Comparison of ENCODE assay signal across 8 mouse cellular contexts in genomic region chr8:69974806-69975205, GRCm38 (mm10). TPM values are rescaled to one million over a fixed set of nuclear protein-coding genes. Genes with fewer than 3 reads are reported as not detected.
DNase-seq lines count a peak whose midpoint lies in the region; ATAC-seq and TF ChIP-seq lines count a peak whose summit lies in the region.

No protein-coding gene starts in this region.

- DNase-seq in lung, embryonic 14.5 days: no peak
- no peak for DNase-seq in lung, postnatal 10 days
- DNase-seq in kidney, postnatal 0 days (ENCODE audit: low spot score): peak; percentile 24
- DNase-seq in Muller cell, postnatal 12 days (ENCODE audit: inconsistent ontology term): no peak
- DNase-seq in adrenal gland, postnatal 14 days: no peak

- H3K27me3 ChIP-seq in lung, embryonic 14.5 days (ENCODE audit: insufficient read depth, low read length): no peaks in the 10 kb centered on the region
- H3K27me3 ChIP-seq in kidney, postnatal 0 days (ENCODE audit: insufficient read depth, low read length): no peaks in the 10 kb centered on the region
- H3K27me3 ChIP-seq in neural tube, embryonic 14.5 days (ENCODE audit: control insufficient read depth, insufficient read depth, low read length): no peaks in the 10 kb centered on the region

- no peak for TF ChIP-seq CTCF in lung, embryonic 14.5 days (IDR thresholded peaks at IDR 0.05; ENCODE audit: low read depth)
- TF ChIP-seq CTCF in embryonic fibroblast, embryonic 13.5 days (IDR thresholded peaks at IDR 0.05; ENCODE audit: borderline replicate concordance, insufficient read depth, low read length): no peak
- no peak for TF ChIP-seq CTCF in kidney, postnatal 0 days (IDR thresholded peaks at IDR 0.05; ENCODE audit: low read depth)

- H3K4me1 ChIP-seq in lung, embryonic 14.5 days (ENCODE audit: insufficient read depth): peaks cover 18% of the 10 kb centered on the region; the same call in 1 of the 2 replicates
- peaks cover 13% of the 10 kb centered on the region for H3K4me1 ChIP-seq in embryonic fibroblast, embryonic 13.5 days (ENCODE audit: control insufficient read depth, insufficient read depth, low read length)
- peaks cover 10% of the 10 kb centered on the region; the same call in 1 of the 2 replicates for H3K4me1 ChIP-seq in kidney, postnatal 0 days (replicated peaks; ENCODE audit: insufficient read depth, low read length)
- H3K4me1 ChIP-seq in neural tube, embryonic 14.5 days (ENCODE audit: control insufficient read depth, insufficient read depth, low read length): peaks cover 26% of the 10 kb centered on the region

- H3K27ac ChIP-seq in lung, embryonic 14.5 days (ENCODE audit: low read depth): peak overlapping the region; percentile 89
- peak overlapping the region; percentile 63 for H3K27ac ChIP-seq in embryonic fibroblast, embryonic 13.5 days (ENCODE audit: insufficient read depth, low read length)
- H3K27ac ChIP-seq in kidney, postnatal 0 days: peak overlapping the region; percentile 92
- H3K27ac ChIP-seq in neural tube, embryonic 14.5 days (ENCODE audit: low read depth, low read length): peak overlapping the region; percentile 7; the same call in 1 of the 2 replicates

- H3K4me2 ChIP-seq in lung, embryonic 14.5 days: peak overlapping the region; percentile 89
- H3K4me2 ChIP-seq in kidney, postnatal 0 days (ENCODE audit: low read length): peak overlapping the region; percentile 87
- peak overlapping the region; percentile 83 for H3K4me2 ChIP-seq in neural tube, embryonic 14.5 days (ENCODE audit: low read depth, low read length)

- H3K4me3 ChIP-seq in lung, embryonic 14.5 days (ENCODE audit: low read depth, low read length): peak overlapping the region; percentile 99
- peak overlapping the region; percentile 33 for H3K4me3 ChIP-seq in embryonic fibroblast, embryonic 13.5 days (ENCODE audit: insufficient read depth, low read length)
- peak overlapping the region; percentile 100 for H3K4me3 ChIP-seq in kidney, postnatal 0 days (replicated peaks; ENCODE audit: low read depth, low read length)
- H3K4me3 ChIP-seq in neural tube, embryonic 14.5 days (ENCODE audit: low read depth, low read length): peak overlapping the region; percentile 91

- peak overlapping the region; percentile 95 for H3K9ac ChIP-seq in lung, embryonic 14.5 days
- H3K9ac ChIP-seq in kidney, postnatal 0 days (ENCODE audit: low read depth, low read length): peak overlapping the region; percentile 97
- H3K9ac ChIP-seq in neural tube, embryonic 14.5 days (replicated peaks; ENCODE audit: low read depth, low read length): peak overlapping the region; percentile 71

- no peak for TF ChIP-seq POLR2A in embryonic fibroblast, embryonic 13.5 days (IDR thresholded peaks at IDR 0.05; ENCODE audit: low read depth, low read length)

- 35% methylated on average over 5 of the region's 5 CpGs for WGBS in lung, embryonic 14.5 days
- 25% methylated on average over 5 of the region's 5 CpGs for WGBS in kidney, postnatal 0 days
- 34% methylated on average over 5 of the region's 5 CpGs for WGBS in neural tube, embryonic 14.5 days

- no peaks in the 10 kb centered on the region for H3K36me3 ChIP-seq in lung, embryonic 14.5 days (ENCODE audit: insufficient read depth)
- no peaks in the 10 kb centered on the region for H3K36me3 ChIP-seq in kidney, postnatal 0 days (ENCODE audit: insufficient read depth, low read length)
- H3K36me3 ChIP-seq in neural tube, embryonic 14.5 days (ENCODE audit: control insufficient read depth, insufficient read depth, low read length): no peaks in the 10 kb centered on the region

- no peaks in the 10 kb centered on the region for H3K9me3 ChIP-seq in lung, embryonic 14.5 days (ENCODE audit: low read depth, low read length)
- H3K9me3 ChIP-seq in kidney, postnatal 0 days (replicated peaks; ENCODE audit: low read length): no peaks in the 10 kb centered on the region
- H3K9me3 ChIP-seq in neural tube, embryonic 14.5 days (ENCODE audit: control insufficient read depth, low read length): no peaks in the 10 kb centered on the region

- no peak for ATAC-seq in lung, embryonic 14.5 days (ENCODE audit: insufficient read depth)
- ATAC-seq in kidney, postnatal 0 days (replicated peaks; ENCODE audit: low FRiP score, low read depth): no peak
- ATAC-seq in neural tube, embryonic 14.5 days (ENCODE audit: low read depth): no peak
- no peak for ATAC-seq in cerebellum, adult (ENCODE audit: insufficient number of reproducible peaks, low FRiP score, low TSS enrichment)

RNA-seq across cellular contexts. Expression of gene Gatad2a, which starts 21.4 kb away (rescaled TPM):
- polyA plus RNA-seq in lung, embryonic 14.5 days (2014; fragmentation: Nextera tagmentation; extraction: Ambion mirVana): 81.5 and 92.4 TPM in 2 replicates
- 63.8 and 67.2 TPM in 2 replicates for polyA plus RNA-seq in embryonic fibroblast, embryonic 13.5 days (2011; ENCODE audit: insufficient read length, low read depth, missing spikeins)
- 41.7 and 49.5 TPM in 2 replicates for polyA plus RNA-seq in kidney, postnatal 0 days (2015; fragmentation: Nextera tagmentation; extraction: Ambion mirVana)
- 20.9 and 27.5 TPM in 2 replicates for polyA plus RNA-seq in neural tube, embryonic 14.5 days (2014; fragmentation: Nextera tagmentation; extraction: Ambion mirVana)
- total RNA-seq in adrenal gland, postnatal 14 days (2021): 105 and 111 TPM in 2 replicates

Comparison
In these comparisons a context has a peak if more than half of its experiments do, and no peak if none do; other contexts are left out.
1. H3K27ac ChIP-seq: peak in every context shown above with its lines; median percentile 92 in kidney, postnatal 0 days; 89 in lung, embryonic 14.5 days; 63 in embryonic fibroblast, embryonic 13.5 days; 7 in neural tube, embryonic 14.5 days.
2. H3K4me3 ChIP-seq: peak in every context shown above with its lines; median percentile 100 in kidney, postnatal 0 days; 99 in lung, embryonic 14.5 days; 91 in neural tube, embryonic 14.5 days; 33 in embryonic fibroblast, embryonic 13.5 days.